Mouse (Mus musculus): ENCODE results near the gene Pakap. TPM values are rescaled to one million over a fixed set of nuclear protein-coding genes. Genes with fewer than 3 reads are reported as not detected.

Gene Pakap
- total RNA-seq, 2 experiments from 2014 or later: not detected

DNA sequence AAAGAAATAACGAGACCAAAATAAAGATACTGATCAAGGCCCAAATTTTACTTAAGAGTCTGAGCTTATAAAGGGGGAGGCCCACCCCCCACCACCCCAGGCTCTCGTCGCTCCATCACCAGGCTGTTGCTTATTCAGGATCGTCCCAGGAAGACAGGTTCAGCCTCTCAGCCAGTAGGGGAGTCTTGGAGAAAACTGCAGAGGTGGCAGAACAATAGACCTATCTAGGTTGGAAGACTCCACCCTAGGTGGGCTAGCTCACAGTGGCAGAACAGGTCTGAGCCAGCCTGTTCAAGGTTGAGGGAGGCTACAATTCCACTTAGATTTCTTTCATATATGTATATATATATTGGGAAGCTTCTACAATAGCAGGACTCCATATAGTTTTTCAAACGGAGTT, 366.2 kb downstream of the Pakap start:
- ATAC-seq (replicated peaks; ENCODE audit: poor library complexity): no peak

DNA sequence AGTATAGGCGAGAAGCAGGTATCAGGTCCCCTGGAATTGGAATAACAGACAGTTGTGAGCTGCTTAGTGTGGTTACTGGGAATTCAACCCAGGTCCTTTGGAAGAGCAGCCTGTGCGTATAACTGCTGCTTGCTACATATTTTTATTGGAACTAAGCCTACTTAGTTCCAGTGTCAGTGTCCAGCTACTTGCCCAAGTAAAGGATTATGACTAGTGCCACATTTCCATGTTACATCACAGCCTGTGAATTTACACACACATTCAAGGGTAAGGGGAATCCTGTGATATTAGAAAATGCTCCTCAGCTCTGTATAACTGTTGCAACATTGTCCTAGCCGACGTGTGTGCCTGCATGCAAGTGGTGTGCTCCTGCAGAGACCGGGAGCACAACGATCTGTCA, 369.3 kb downstream of the Pakap start:
- ATAC-seq (replicated peaks; ENCODE audit: poor library complexity): no peak

DNA sequence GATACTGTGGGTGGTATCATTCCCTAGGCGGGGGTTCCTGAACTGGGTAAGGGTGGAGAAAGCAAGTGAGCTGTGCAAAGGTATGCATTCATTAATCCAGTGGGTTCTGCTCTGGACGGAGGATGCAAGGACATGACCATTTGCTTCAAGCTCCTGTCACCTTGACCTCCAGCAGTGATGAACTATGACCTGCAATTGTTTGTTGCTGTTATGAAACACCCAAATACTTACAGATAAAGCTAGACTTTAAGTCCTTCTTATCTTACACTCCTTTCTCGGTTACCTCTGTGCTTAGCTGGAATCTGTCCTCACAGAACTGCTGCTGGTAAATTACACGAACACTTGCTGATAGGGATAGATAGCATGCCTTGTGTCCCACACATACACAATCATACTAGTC, 372.7 kb downstream of the Pakap start:
- ATAC-seq (replicated peaks; ENCODE audit: poor library complexity): no peak

DNA sequence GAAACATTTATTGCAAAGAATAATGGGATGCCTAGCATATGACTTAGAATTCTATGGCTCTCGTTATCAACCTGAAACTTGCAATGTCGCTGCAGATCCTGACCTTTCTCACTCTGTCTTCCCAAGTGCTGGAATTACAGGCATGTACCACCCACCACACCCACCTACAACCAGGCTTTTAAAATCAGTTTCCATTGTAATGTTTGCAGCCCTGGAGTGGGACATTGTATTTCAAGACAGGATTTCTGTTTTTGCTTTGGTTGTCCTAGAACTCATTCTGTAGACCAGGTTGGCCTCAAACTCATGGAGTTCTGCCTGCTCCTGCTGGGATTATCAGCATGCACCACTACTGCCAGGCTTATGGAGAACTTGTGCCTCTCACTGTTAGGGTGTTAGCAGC, 374.9 kb downstream of the Pakap start:
- ATAC-seq (replicated peaks; ENCODE audit: poor library complexity): no peak

Other genes with a start within 250 kb of the Pakap start
- gene Palm2, start 133.9 kb upstream of the Pakap start, total RNA-seq (2015): not detected in 2 replicates
- gene Palm2, start 133.9 kb upstream of the Pakap start, total RNA-seq (2017): not detected in 2 replicates
- gene Akap2, start 149.5 kb downstream of the Pakap start, total RNA-seq (2015): 0.02 TPM in 1 of 2 replicates, not detected in the other
- not detected in 2 replicates for gene Akap2, start 149.5 kb downstream of the Pakap start, total RNA-seq (2017)